Mouse (Mus musculus) yolk sac, embryonic 10.5 days (tissue): Measurements from ENCODE around the gene D13Ertd608e.
"Not testable (repeated sequence)": the region's sequence is repeated elsewhere in the genome, so short reads cannot be mapped to it uniquely, and the experiment has no call there.

Source experiments
- DNase-seq: peaks from one replicate; pipeline ENCODE4 v3.0.0-alpha.2; 2017; ENCODE audit warnings: low spot score

Gene D13Ertd608e

DNA sequence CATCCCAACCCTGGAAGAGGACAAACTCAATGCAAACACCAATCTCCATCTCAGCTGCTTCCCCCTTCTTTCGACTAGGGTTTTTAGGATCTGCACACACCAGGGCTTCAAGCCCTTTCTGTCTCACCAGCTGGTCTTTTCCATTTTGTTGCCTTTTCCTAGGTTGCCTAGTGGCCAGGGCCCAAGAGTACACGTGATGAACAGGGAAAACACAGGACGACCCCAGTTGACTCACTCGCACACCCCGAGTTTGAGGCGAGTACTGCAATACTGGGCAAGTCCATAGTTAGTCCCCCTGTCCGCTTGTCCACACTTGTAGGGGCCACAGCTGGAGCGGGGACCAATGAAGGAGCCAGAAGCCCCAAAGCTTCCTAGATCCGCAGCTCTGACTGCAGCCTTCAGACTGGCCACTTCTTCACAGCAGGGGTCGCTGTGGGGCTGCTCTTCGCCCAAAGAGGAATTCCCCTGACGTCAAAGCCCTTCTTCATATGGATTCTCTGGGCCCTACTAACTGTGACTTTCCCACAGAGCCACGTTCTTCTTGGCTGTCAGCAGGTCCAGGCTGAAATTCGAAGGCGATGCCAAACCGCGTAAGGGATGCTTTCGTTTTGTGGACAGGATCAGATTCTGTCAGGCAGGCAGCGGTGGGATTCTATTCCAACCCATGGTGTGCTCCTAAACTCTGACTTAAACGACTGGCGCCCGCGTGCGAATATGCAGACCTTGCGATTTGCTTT is at the start of gene D13Ertd608e:
TSS of gene D13Ertd608e (plus strand) at position 687 of the 737 bp plus-strand sequence.
- not testable (repeated sequence) for DNase-seq

DNA sequence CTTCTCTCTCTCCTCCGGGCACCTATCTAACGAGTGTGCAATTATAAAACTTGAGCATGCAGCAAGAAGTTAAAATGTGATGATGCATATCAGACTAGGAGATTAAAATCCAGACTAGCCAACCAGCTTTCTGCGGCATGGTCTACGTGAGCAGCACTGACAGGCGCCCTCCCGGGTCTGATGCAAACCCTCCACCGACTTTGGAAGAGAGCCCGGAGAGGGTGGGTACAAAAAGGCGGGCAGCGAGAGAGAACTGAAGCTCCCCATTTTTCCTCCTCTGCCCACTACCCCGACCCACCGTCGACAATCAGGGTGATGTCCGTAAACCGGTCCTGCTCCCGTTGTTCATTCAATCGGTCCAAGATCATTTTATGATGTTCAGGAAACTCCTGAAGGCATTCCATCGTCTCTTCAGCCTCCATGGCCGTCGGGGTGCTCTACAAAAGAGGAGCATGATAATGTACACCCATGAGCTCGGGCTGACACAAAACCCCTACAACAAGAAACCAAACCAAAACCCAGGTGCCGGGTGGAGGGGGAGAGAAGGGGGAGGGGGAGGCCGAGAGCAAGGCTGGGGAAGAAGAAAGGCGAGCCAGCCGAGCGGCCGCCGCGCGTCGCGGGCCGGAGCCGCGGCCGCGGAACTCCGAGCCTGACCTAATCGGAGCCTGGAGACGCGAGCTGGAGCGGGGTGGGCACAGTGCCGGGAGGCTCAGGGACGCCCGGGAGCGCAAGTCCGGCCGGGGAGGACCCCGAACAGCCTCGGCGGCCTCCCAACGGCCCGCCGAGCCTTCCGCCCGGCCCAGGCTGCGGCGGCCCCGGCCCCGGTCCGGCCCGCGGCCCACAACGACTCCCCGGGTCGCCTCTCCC is 45.7 kb upstream of the D13Ertd608e start:
- DNase-seq, result peak; percentile 39

DNA sequence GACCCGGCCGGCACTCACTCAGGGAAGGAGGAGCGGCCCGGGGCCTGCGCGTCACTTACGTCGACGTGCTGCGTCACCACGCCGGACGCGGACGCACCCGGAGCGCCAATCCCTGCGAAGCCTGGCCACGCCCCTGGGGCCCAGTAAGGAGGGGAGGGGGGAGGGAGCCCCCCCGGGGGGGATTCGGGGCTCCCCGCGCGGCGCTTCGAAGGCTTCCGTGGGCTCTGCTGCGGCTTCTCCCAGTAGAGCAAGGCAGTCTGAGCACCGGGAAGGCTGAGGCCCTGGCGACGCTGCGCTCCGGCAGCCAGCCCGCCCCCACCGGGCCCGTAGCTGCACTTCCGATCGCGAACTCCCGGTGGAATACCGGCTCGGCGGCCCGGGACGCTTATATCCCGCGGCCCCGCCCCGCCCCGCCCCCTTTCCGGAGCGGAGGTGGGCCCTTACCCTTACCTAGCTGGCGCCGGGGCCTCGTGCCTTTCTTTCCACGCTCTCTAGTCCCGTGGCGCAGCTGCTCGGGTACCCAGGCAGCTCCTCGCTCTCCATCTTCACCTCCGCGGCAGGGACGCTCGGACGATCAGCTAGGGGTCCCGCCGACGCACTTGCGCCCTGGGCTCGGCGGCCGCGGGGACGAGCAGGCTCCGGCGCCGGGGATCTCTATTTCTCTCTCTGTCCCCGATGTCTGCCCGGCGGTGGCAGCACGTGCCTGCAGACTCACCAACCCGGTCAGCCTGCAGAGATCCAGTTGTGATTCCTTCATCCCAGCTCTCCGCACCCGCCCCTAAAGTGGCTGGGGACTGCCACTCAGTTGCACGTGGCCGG is 44.8 kb upstream of the D13Ertd608e start, which contains the start of gene Zfp131:
TSS of gene Zfp131 (minus strand) at position 129 of the 819 bp plus-strand sequence.
- DNase-seq, result peak; percentile 96

DNA sequence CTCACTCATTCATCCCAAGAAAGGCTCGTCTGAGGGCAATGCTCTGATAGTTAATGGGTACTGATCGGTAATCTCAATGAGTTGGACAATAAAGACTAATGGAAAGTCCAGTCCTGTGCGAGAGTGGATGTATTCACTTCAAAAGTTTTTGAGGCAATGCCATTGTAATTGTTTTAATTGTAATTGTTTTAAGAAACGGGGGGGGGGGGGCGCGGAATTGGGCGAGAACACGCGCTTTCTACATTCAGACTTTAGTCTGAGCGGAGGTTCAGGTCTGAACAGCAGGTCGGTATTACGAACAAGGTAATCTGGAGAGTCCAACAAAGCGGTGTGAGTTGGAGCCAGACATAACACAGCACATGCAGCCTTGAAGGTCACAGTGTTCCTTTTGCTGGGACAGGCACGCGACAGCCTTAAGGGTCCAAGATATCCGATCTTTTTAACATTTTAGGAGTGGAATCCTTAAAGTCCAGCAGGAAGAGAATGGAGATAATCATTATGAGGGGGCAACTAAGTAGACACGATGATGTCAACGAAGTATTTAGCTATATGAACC is 44.1 kb upstream of the D13Ertd608e start:
- no peak for DNase-seq

DNA sequence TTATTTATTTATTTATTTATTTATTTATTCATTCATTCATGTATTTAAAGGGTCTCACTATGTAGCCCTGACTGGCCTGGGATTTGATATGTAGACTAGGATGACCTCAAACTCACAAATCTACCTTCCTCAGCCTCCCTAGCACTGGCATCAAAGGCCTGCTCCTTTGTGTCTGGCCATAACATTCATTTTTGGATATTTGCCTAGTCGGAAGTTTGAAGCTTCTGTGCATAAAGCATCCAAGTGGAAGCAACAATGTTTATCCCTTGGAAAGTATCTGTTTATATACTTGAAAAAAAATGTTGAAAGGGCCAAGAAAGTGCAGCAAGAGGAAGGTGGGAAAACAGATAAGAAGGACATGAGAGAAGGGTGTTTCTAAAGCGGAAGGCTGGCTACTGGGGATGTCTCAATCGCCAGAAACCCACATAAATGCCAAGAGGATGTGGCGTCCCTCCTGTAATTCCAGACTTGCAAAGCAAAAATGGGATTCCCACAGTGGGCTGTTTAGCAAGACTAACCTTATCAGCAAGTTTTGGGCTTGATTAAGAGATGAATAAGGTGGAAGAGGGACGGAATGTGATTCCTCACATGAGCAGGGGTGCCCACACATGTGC is 42.9 kb upstream of the D13Ertd608e start:
- DNase-seq, result no peak

DNA sequence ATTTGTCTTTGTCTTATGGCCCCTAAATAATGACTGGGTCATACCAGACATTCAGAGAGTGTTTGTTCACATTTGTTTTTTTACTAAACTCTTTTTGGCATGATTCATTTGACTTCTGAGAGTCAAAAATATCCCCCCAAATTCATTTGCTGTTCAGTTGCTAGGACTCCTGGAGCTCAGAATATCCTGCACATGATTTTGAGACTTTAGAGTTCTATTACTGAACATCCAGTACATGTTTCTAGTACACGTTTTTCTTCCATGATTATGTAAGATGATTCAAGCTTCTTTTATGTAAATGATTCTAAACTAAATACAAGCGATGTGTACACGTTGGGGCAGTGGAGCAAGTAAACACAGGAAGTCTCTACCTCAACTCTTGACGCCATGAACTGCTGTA is 38.1 kb upstream of the D13Ertd608e start:
- no peak for DNase-seq

DNA sequence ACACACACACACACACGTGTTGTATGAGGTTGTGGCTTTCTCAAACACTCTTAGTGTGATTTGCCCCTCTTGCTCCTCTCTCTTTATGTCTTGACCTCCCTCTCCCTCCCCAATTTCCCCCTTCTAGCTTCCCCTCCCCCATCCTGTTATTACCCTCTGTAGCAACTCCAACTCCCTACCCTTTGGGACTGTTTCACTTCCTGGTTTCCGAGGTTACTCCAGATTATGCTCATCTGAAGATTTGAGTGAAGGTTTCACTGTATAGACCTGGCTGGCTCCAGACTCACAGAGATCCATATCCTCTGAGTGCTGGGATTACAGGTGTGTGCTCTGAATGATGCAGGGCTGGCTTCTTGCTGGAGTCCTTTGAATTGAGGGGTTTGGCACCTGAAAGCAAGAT is 26.9 kb upstream of the D13Ertd608e start:
- no peak for DNase-seq

DNA sequence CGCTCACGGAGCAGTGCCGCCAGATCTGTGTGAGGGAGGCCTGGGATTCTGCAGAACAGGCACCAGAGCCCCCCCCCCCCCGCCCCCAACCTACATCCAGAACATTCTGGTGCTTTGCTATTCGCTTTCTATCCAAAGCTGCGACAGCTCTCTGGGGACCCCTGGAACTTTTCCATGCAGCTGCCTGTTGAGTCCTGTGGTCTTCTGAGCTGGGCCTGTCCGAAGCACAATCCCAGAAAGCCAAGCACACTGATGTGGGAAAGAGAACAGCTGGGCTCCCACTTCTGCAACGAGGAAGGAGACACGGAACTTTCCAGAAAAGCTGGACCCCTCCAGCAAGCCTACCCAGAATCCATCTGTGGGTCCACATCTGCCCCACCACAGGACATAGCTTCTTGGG is 25.8 kb upstream of the D13Ertd608e start:
- DNase-seq, result no peak

DNA sequence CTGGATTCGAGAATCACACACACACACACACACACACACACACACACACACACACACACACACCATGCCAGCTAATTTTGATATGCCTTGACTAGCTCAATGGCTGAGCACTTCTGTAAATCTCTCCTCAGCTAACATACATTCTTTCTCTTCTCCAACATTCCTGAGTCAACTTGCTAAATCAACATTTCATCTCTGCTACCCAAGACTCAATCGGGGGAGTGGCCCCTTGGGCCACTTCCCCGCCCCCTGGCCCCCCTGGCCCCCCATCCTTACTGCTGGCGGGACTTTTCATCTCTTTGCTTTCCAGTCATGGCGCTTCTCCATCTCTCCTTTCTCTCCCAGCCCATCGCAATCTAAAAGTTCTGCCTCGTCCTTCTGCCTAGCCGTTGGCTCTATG is 19.0 kb upstream of the D13Ertd608e start:
- DNase-seq, result no peak

DNA sequence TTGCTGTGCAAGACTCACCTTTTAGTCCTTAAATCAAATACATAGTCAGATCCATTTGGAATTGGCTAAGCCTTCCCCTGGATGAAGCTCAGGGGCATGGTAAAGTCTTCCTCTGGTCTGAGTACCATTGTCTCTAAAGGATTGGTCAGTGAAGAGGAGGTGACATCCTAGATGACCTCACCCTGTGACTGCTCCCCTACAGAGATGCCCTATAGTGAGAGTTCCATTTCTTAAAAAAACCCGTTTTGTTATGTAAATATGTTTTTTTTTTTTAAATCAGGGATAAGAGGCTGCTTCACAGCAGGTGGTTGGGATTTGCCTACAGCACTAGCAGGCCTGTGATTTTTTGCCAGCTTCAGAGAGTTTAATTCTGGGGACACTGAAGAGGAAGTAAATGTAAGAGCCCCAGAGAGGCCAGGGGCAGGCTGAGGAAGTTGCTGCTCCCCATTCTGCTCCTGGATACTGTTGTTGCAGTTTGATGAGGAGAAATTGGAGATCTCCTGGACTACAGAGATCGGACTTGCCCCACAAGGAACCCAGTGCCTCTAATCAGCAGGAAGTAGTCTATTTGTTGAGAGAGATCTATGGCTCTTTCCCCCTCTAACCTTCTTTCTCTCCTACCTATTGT is 18.1 kb upstream of the D13Ertd608e start:
- no peak for DNase-seq

DNA sequence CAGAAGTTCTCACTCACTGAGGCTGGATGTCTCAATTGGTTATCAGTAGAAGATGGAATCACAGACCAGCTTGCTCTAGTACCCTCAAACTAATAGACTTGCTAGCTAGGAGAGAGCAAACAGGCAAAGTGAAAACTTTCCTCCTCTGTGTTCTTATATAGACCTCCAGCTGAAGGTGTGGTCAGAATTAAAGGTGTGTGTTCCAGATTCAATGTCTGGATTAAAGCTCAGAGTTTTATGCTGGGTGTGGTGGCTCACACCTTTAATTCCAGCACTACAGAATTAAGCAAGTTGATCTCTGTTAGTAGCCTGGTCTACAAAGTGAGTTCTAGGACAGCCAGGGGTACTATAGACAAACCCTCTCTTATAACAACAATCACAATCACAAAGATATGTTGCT is 5.7 kb upstream of the D13Ertd608e start, which contains the start of gene AF067063:
TSS of gene AF067063 (minus strand) at position 101 of the 400 bp plus-strand sequence.
- DNase-seq, result not testable (repeated sequence)

DNA sequence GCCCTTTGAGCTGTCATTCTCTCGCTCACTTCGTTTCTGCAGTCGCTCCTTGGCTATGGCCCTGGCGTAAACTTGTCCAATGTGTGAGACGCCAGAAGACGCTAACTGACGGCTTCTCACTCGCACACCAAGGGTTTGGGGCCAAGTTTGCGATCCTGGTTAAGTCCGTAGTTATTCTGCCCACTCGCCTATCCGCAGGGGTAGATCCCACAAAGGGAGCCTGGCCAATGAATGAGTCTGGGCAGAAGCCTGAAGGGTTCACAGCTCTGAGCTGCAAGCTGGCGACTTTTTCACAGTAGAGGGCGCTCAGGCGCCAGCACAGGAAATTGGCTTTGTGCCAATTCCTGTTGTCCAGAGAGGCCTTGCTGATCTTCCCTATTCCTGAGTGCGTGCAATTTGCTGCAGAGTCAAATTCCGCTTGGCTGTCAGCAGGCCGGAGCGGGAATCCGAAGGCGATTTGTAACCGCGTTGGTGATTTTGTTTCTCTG is 562 bp downstream of the D13Ertd608e start:
- DNase-seq, result peak; percentile 28

DNA sequence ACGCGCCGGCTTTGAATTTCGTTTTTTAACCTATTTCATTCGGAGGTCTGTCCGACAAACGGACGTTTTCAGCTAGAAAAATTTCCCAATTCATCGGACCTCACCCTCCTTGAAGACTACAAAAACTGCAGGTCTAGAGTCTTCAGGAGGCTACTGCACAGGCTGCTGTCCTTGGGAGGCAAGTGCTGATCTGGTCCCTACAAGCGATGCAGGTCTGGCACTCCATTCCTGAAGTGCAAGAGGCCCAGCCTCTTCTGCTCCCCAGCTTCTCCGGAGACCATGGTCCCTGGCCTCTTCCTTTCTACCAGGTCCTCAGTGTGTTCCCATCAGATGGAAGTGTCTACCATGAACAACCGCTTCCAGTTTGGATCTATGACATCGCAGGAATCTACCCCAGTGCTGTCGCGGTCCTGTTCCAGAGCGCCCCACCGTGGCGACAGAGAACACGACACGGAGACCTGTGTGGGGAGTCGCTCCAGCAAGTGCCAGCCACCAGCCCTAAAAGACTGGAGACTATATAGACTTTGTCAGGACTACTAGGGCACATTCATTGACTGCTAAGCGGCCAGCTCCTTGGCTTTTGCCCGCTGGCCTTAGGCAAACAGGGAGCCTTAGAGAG is 2.0 kb downstream of the D13Ertd608e start:
- not testable (repeated sequence) for DNase-seq

DNA sequence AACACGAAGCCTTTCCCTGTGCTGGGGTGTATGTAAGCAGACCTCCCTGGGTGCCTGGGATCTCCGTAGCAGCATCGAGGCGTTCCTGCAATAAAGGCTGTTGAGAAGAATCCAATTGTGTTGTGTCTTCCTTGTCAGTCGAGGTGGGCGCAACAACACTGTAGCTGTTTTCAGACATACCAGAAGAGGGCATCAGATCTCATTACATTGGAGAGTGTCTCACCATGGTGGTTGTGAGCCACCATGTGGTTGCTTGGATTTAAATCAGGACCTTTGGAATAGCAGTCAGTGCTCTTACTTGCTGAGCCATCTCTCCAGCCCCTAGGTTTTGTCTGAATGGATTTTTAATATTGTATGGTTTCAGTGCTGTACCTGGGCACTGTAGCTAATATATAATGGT is 4.2 kb downstream of the D13Ertd608e start:
- not testable (repeated sequence) for DNase-seq

DNA sequence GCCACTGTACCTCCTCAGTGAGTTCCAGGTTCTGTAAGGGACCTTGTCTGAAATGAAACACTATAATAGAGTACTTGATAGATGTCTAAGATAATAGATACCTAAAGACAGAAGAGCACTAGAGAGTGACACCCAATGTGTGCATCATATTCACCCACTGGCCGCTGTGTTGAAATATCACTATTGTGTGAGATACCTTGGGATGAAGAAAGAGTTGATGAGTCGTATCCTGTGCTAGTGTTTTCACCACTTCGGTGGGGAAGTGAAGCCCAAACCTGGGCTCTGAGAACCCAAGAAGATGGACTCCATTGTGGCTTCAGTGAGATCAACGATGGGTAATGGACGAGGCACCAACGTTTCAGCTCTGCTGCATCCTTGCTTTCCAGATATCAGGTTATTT is 26.6 kb downstream of the D13Ertd608e start:
- not testable (repeated sequence) for DNase-seq

DNA sequence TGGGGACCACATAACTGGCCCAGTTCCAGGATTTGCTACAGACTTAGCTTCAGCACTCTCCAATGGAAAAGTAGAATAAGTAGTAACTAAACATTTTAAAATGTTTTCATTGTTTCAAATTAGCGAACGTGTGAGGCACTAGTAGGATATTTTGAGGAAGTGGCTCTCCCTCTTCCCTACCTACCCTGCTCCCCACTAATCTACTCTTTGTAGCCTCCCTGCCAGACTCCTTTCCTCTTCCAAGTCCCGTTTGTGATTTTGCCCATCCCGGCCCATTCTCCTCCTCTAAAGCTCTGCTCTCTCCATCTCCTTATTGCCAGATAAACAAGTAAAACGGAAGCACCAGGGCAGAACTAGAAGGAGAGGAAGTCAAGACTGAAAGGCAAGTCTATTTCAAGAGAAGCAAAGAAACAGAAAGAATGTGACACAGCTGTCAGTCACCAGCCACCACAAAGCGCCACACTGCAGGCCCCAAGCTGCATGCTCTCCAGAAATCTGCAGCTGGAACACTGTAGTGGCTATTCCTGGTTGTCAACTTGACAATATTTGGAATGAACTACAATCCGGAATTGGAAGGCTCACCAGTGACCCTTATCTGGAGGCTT is 28.7 kb downstream of the D13Ertd608e start:
- not testable (repeated sequence) for DNase-seq

DNA sequence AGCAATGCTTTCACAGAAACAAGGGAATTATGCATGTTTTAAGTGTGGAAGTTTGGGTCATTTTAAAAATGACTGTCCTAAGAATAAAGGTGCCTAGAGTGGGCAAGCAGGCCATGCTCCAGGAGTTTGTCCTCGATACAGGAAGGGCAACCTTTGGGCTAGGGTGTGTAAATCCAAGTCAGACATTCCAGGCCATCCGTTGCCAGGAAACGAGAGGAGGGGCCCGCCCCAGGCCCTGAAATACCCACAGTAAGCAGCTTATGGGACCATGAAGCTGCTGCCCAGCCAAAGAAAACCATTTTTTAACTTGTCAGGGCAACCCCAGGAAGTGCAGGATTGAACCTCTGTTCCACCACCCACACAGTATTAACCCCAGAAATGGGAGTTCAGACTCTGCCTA is 51.1 kb downstream of the D13Ertd608e start:
- DNase-seq, result peak; percentile 11

DNA sequence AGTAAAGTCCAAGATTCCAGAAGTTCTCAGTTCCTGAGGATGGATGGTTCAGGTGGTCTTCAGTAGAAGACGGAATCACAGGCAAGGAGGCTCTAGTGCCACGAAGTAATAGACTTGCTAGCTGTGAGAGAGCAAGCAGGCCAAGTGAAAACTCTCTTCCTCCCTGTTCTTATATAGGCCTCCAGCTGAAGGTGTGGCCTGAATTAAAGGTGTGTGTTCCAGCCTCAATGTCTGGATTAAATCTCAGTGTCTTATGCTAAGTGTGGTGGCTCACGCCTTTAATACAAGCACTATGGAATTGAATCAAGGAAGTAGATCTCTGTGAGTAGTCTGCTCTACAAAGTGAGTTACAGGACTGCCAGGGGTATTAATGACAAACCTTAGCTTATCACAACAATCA is 58.9 kb downstream of the D13Ertd608e start, which contains the start of gene Tcstv1:
TSS of gene Tcstv1 (minus strand) at position 101 of the 400 bp plus-strand sequence.
- DNase-seq, result not testable (repeated sequence)
